Mouse (Mus musculus) embryonic facial prominence, embryonic 10.5 days (tissue): ENCODE data around the gene Zfp108. TPM values are rescaled to one million over a fixed set of nuclear protein-coding genes. Genes with fewer than 3 reads are reported as not detected.

Experiments used
- polyA plus RNA-seq: library from polyadenylated mRNA; unstranded; fragments of >200 nt; fragmentation: Nextera tagmentation; extraction: Ambion mirVana; gene quantifications from 2 replicates; pipeline ENCODE4 v1.2.1, GENCODE M21; 2016

The Zfp108 gene
- polyA plus RNA-seq, 1 experiment from 2014 or later = 3.1 TPM

Other genes with a start within 250 kb of the Zfp108 start
- gene Vmn1r183, start 201.5 kb upstream of the Zfp108 start, polyA plus RNA-seq = not detected in 2 replicates
- gene Zfp180, start 172.9 kb upstream of the Zfp108 start, polyA plus RNA-seq = 28.9 and 30.0 TPM in 2 replicates
- 3.2 and 4.7 TPM in 2 replicates for gene Zfp112, start 142.5 kb upstream of the Zfp108 start, polyA plus RNA-seq
- gene Zfp235, start 120.6 kb upstream of the Zfp108 start, polyA plus RNA-seq = 15.3 and 15.7 TPM in 2 replicates
- gene Zfp114, start 79.7 kb upstream of the Zfp108 start, polyA plus RNA-seq = 4.8 and 5.2 TPM in 2 replicates
- gene Zfp111, start 43.4 kb upstream of the Zfp108 start, polyA plus RNA-seq = 10.7 and 11.1 TPM in 2 replicates
- gene Zfp109, start 17.2 kb upstream of the Zfp108 start, polyA plus RNA-seq = 5.7 and 6.7 TPM in 2 replicates
- gene Zfp93, start 15.6 kb downstream of the Zfp108 start, polyA plus RNA-seq = 8.2 and 8.6 TPM in 2 replicates
- 46.4 and 47.7 TPM in 2 replicates for gene Zfp61, start 46.4 kb downstream of the Zfp108 start, polyA plus RNA-seq
- 13.8 and 13.9 TPM in 2 replicates for gene Zfp94, start 61.9 kb downstream of the Zfp108 start, polyA plus RNA-seq
- gene Tescl, start 79.1 kb downstream of the Zfp108 start, polyA plus RNA-seq = 0.17 TPM in 1 of 2 replicates, not detected in the other
- gene Lypd5, start 94.4 kb downstream of the Zfp108 start, polyA plus RNA-seq = not detected in 2 replicates
- gene Kcnn4, start 115.5 kb downstream of the Zfp108 start, polyA plus RNA-seq = 3.0 and 3.5 TPM in 2 replicates
- gene Smg9, start 144.8 kb downstream of the Zfp108 start, polyA plus RNA-seq = 25.8 and 26.3 TPM in 2 replicates
- gene Irgc1, start 197.5 kb downstream of the Zfp108 start, polyA plus RNA-seq = not detected in 2 replicates
- 1.7 TPM in 2 replicates for gene Plaur, start 207.7 kb downstream of the Zfp108 start, polyA plus RNA-seq
- gene Cadm4, start 227.2 kb downstream of the Zfp108 start, polyA plus RNA-seq = 5.0 and 5.7 TPM in 2 replicates